Mouse (Mus musculus): ENCODE results near the gene Skp2.

Gene Skp2

GRCm38 (mm10) chr15:9113556-9113955, 41.7 kb downstream of the Skp2 start:
- DNase-seq (ENCODE audit: low spot score) = no peak

- DNase-seq (ENCODE audit: low spot score) = no peak
Measured at GRCm38 (mm10) chr15:9111648-9112047, 43.6 kb downstream of the Skp2 start.

GRCm38 (mm10) chr15:9110526-9111347, 44.5 kb downstream of the Skp2 start:
- no peak for DNase-seq (ENCODE audit: low spot score)

- no peak for DNase-seq (ENCODE audit: low spot score)
Measured at GRCm38 (mm10) chr15:9106303-9107074, 48.7 kb downstream of the Skp2 start.

- DNase-seq (ENCODE audit: low spot score) = no peak
Measured at GRCm38 (mm10) chr15:9100446-9101077, 54.7 kb downstream of the Skp2 start.

- no peak for DNase-seq (ENCODE audit: low spot score)
Measured at GRCm38 (mm10) chr15:9096865-9097264, 58.4 kb downstream of the Skp2 start.

- DNase-seq (ENCODE audit: low spot score) = peak; percentile 56
Measured at GRCm38 (mm10) chr15:9094366-9094750, 60.9 kb downstream of the Skp2 start.

- no peak for DNase-seq (ENCODE audit: low spot score)
Measured at GRCm38 (mm10) chr15:9093598-9094365, 61.4 kb downstream of the Skp2 start.

- DNase-seq (ENCODE audit: low spot score) = no peak
Measured at GRCm38 (mm10) chr15:9090662-9091061, 64.6 kb downstream of the Skp2 start.

- DNase-seq (ENCODE audit: low spot score) = no peak
Measured at GRCm38 (mm10) chr15:9089136-9089720, 66.0 kb downstream of the Skp2 start.

GRCm38 (mm10) chr15:9088683-9089072, 66.5 kb downstream of the Skp2 start:
- no peak for DNase-seq (ENCODE audit: low spot score)

GRCm38 (mm10) chr15:9087895-9088682, 67.1 kb downstream of the Skp2 start:
- no peak for DNase-seq (ENCODE audit: low spot score)

GRCm38 (mm10) chr15:9087421-9087820, 67.8 kb downstream of the Skp2 start:
- DNase-seq (ENCODE audit: low spot score) = no peak

GRCm38 (mm10) chr15:9086813-9087212, 68.4 kb downstream of the Skp2 start:
- no peak for DNase-seq (ENCODE audit: low spot score)

GRCm38 (mm10) chr15:9082753-9083152, 72.5 kb downstream of the Skp2 start:
- no peak for DNase-seq (ENCODE audit: low spot score)

- DNase-seq (ENCODE audit: low spot score) = no peak
Measured at GRCm38 (mm10) chr15:9081294-9081693, 73.9 kb downstream of the Skp2 start.

- no peak for DNase-seq (ENCODE audit: low spot score)
Measured at GRCm38 (mm10) chr15:9080206-9080605, 75.0 kb downstream of the Skp2 start.

GRCm38 (mm10) chr15:9079626-9080025, 75.6 kb downstream of the Skp2 start:
- no peak for DNase-seq (ENCODE audit: low spot score)

- DNase-seq (ENCODE audit: low spot score) = no peak
Measured at GRCm38 (mm10) chr15:9078481-9079300, 76.5 kb downstream of the Skp2 start.

GRCm38 (mm10) chr15:9075608-9076200, 79.5 kb downstream of the Skp2 start:
- DNase-seq (ENCODE audit: low spot score) = no peak

Data from layer of hippocampus, adult 11-12 months (tissue).